Mouse (Mus musculus) splenic B cell, adult 2 months (primary cell): ENCODE measurements around the gene Slc27a5.

Source experiments
- DNase-seq: peaks from one replicate; pipeline ENCODE4 v3.0.0-alpha.2; 2011; ENCODE audit warnings: low read depth, low spot score
- H3K27me3 ChIP-seq: 2 replicates; pipeline ENCODE4 v1.6.1; 2012; ENCODE audit warnings: mild to moderate bottlenecking, low read length, moderate library complexity, mixed read lengths; ENCODE audit not compliant: control insufficient read depth, poor library complexity, insufficient read depth, severe bottlenecking
- H3K36me3 ChIP-seq: 2 replicates; pipeline ENCODE4 v1.6.1; 2012; ENCODE audit warnings: mild to moderate bottlenecking, low read length, moderate library complexity, mixed read lengths; ENCODE audit not compliant: control insufficient read depth, poor library complexity, insufficient read depth, severe bottlenecking

Slc27a5 gene

GRCm38 (mm10) chr7:13033451-13034147, 35.6 kb upstream of the Slc27a5 start:
- Histone ChIP-seq H3K36me3 (peaks cover 14% of the 10 kb centered on the region), H3K27me3 (no peaks in the 10 kb centered on the region)
- no peak for DNase-seq

GRCm38 (mm10) chr7:13032541-13032940, 34.5 kb upstream of the Slc27a5 start:
- DNase-seq: no peak
- Histone ChIP-seq H3K36me3 (peaks cover 20% of the 10 kb centered on the region), H3K27me3 (no peaks in the 10 kb centered on the region)

DNA sequence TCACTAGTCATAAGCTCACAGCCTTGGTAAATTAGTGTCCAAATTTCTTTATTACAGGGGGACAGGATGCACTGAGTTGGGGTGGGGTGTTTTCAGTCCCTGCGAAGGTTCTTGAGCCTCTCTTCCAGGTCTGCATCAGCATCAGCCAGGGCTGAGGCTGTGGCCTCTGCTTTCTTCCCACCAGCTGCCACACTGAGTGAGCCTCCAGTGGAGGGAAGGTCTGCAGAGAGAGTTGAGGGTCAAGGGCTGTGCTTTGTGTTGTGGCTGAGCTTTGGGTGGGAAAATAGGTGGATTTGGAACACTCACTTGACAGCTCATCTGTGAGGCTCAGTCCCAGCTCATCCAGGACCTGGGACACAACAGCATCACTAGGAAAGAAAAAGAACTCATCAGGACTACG, 34.0 kb upstream of the Slc27a5 start:
- peaks cover 22% of the 10 kb centered on the region for H3K36me3 ChIP-seq
- H3K27me3 ChIP-seq: no peaks in the 10 kb centered on the region
- no peak for DNase-seq

GRCm38 (mm10) chr7:13031069-13031468, 33.1 kb upstream of the Slc27a5 start:
- Histone ChIP-seq H3K27me3 (no peaks in the 10 kb centered on the region), H3K36me3 (peaks cover 27% of the 10 kb centered on the region)
- peak; percentile 51 for DNase-seq

- peaks cover 27% of the 10 kb centered on the region for H3K36me3 ChIP-seq
- DNase-seq: no peak
- no peaks in the 10 kb centered on the region for H3K27me3 ChIP-seq
Observed at GRCm38 (mm10) chr7:13028986-13029385, 31.0 kb upstream of the Slc27a5 start.

DNA sequence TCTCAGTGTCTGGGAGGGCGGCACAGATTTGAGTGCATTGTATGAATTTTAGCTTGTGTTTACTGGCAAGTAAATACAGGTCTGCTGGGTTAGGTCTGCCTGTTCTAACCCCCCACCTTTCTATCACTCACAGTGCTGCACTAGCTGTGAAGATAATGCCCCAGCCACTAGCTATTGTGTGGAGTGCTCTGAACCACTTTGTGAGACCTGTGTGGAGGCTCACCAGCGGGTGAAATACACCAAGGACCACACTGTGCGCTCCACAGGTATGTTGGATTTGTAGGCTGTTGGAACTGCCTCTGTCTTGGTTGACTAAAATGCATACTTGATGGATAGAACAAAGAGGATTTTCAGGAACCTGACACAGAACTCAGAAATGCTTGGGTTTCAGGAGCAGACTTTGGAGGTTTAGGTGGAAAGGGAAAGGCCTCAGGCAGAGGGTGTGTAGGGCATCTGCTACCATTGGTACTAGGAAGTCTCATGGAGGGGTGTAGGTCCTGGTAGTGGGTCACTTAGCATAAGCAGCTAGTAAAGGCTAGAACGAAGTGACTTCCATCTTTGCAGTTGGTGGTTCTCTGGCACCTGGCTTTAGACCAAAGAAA, 27.6 kb upstream of the Slc27a5 start:
- no peak for DNase-seq
- Histone ChIP-seq H3K27me3 (no peaks in the 10 kb centered on the region), H3K36me3 (peaks cover 24% of the 10 kb centered on the region)

GRCm38 (mm10) chr7:13024805-13025204, 26.8 kb upstream of the Slc27a5 start:
- DNase-seq: no peak
- Histone ChIP-seq H3K36me3 (peaks cover 23% of the 10 kb centered on the region), H3K27me3 (no peaks in the 10 kb centered on the region)

GRCm38 (mm10) chr7:13023928-13024731, 26.1 kb upstream of the Slc27a5 start:
- H3K27me3 ChIP-seq: no peaks in the 10 kb centered on the region
- peak; percentile 96 for DNase-seq
- H3K36me3 ChIP-seq: peaks cover 19% of the 10 kb centered on the region

DNA sequence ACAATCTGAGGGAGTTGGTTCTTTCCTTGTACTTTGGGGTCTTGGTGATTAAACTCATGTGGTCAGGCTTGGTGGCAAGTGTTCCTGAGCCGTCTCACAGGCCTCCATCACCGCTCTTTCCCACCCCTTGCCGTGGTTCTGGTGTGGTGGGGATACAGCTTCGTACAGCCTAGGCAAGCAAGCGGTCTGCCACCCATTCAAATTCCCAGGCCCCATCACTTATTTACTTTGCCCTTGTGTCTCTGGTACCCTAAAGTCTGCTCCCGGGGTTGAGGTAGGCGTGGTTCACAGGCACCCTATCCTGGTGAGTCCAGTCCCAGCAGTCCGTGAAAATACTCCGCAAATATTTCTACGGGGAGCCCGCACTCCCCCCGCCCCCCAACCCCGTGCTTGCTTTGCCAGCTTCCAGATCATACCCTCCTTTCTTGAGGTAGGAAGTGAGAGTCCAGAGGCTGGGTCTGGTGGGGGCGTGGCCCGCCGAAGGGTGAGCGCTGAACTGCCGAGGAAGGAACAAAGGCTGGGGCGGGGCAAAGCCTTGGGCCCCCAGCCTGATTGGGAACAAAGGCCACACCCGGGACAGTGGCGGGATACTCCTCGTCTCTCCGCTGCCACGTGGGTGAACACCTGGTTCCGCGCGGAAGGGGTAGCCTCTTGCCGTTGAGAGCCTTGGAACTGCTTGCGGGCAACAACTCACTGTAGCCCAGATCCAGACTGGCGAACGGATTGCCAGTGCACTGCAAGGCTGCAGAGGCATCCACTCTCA, 25.0 kb upstream of the Slc27a5 start:
- peak; percentile 77 for DNase-seq
- peaks cover 10% of the 10 kb centered on the region; the same call in 1 of the 2 replicates for H3K36me3 ChIP-seq
- H3K27me3 ChIP-seq: no peaks in the 10 kb centered on the region

GRCm38 (mm10) chr7:13015217-13015616, 17.2 kb upstream of the Slc27a5 start:
- Histone ChIP-seq H3K27me3 (no peaks in the 10 kb centered on the region), H3K36me3 (no peaks in the 10 kb centered on the region)
- DNase-seq: no peak

- DNase-seq: no peak
- no peaks in the 10 kb centered on the region for H3K36me3 ChIP-seq
- no peaks in the 10 kb centered on the region for H3K27me3 ChIP-seq
Observed at GRCm38 (mm10) chr7:13014275-13014839, 16.4 kb upstream of the Slc27a5 start.

DNA sequence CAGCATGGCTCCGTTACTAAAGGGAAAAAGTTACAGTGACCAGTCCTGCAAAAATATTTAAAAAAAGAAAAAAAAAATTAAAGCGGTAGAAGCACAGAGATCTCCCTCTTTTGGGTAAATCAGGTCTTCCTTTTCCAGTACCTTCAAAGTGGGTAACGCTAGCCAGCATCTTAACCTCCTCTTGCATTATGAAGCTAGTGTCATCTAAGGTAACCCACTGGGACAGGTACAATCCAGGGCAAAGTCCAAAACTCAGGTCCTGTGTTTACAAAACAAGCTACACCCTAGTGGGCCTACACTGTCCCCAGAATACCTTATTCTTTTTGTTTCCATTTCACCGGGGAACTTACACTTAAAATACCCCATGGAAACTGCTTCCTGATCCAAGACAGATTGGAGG, 15.7 kb upstream of the Slc27a5 start:
- no peaks in the 10 kb centered on the region for H3K36me3 ChIP-seq
- no peaks in the 10 kb centered on the region for H3K27me3 ChIP-seq
- DNase-seq: no peak

- no peak for DNase-seq
- Histone ChIP-seq H3K36me3 (0 out of 2 replicates have a peak, but pooled peaks cover 1% of the 10 kb centered on the region), H3K27me3 (no peaks in the 10 kb centered on the region)
Observed at GRCm38 (mm10) chr7:13010005-13010908, 12.3 kb upstream of the Slc27a5 start, which contains the start of gene Zbtb45. Zbtb45 (minus strand) TSS chr7:13010034.
